Mouse (Mus musculus) forebrain, embryonic 11.5 days (tissue): ENCODE results near the gene Apoc2. TPM values are rescaled to one million over a fixed set of nuclear protein-coding genes. Genes with fewer than 3 reads are reported as not detected.

ENCODE experiments used
- ATAC-seq: fragments of 200-750 bp; cut with Nextera tagmentation; replicated peaks from 2 replicates; pipeline ENCODE4 v1.8.0; 2017; ENCODE audit warnings: moderate TSS enrichment; ENCODE audit not compliant: low FRiP score
- DNase-seq: peaks from one replicate; pipeline ENCODE4 v3.0.0-alpha.2; 2017; ENCODE audit warnings: low spot score
- H3K27ac ChIP-seq: fragments of 300-500 bp; sonication (generic); 2 replicates; pipeline ENCODE4 v1.5.1; 2014; ENCODE audit warnings: low read depth, low read length
- H3K27me3 ChIP-seq: fragments of 300-500 bp; sonication (generic); 2 replicates; pipeline ENCODE4 v1.6.1; 2014; ENCODE audit warnings: mild to moderate bottlenecking, low read length, mixed read lengths; ENCODE audit not compliant: control insufficient read depth, insufficient read depth
- H3K36me3 ChIP-seq: fragments of 300-500 bp; sonication (generic); 2 replicates; pipeline ENCODE4 v1.6.1; 2014; ENCODE audit warnings: mild to moderate bottlenecking, low read length, moderate library complexity, mixed read lengths; ENCODE audit not compliant: control insufficient read depth, insufficient read depth
- H3K4me1 ChIP-seq: fragments of 300-500 bp; sonication (generic); replicated peaks from 2 replicates; pipeline ENCODE4 v1.6.1; 2014; ENCODE audit warnings: low read length, mixed read lengths; ENCODE audit not compliant: control insufficient read depth, insufficient read depth
- H3K4me2 ChIP-seq: fragments of 300-500 bp; sonication (generic); 2 replicates; pipeline ENCODE4 v1.6.1; 2014; ENCODE audit warnings: low read depth, mild to moderate bottlenecking, low read length, moderate library complexity, mixed read lengths; ENCODE audit not compliant: severe bottlenecking
- H3K4me3 ChIP-seq: fragments of 300-500 bp; sonication (generic); 2 replicates; pipeline ENCODE4 v1.5.1; 2014; ENCODE audit warnings: low read depth, low read length
- H3K9ac ChIP-seq: fragments of 300-500 bp; sonication (generic); 2 replicates; pipeline ENCODE4 v1.6.1; 2014; ENCODE audit warnings: low read length
- H3K9me3 ChIP-seq: fragments of 300-500 bp; sonication (generic); 2 replicates; pipeline ENCODE4 v1.6.1; 2016; ENCODE audit warnings: low read length, mixed read lengths; ENCODE audit not compliant: control insufficient read depth
- WGBS: fragments of 180-500 bp; shearing (Covaris S2); extraction: QIAGEN DNeasy Blood & Tissue Kit; methylation state at CpG from one replicate; pipeline ENCODE4 v1.1.7; 2014; 5-methylcytosine and 5-hydroxymethylcytosine counted together
- polyA plus RNA-seq: library from polyadenylated mRNA; unstranded; fragments of >200 nt; fragmentation: Nextera tagmentation; extraction: Ambion mirVana; gene quantifications from 2 replicates; pipeline ENCODE4 v1.2.1, GENCODE M21; 2014

Gene Apoc2
- polyA plus RNA-seq, 1 experiment from 2014 or later: not detected

- Histone ChIP-seq H3K27ac (no peak overlapping the region), H3K36me3 (no peaks in the 10 kb centered on the region; the same call in 1 of the 2 replicates), H3K4me2 (no peak overlapping the region), H3K9me3 (no peaks in the 10 kb centered on the region; the same call in 1 of the 2 replicates), H3K4me1 (peaks cover 6% of the 10 kb centered on the region; the same call in 1 of the 2 replicates), H3K4me3 (no peak overlapping the region), H3K9ac (no peak overlapping the region), H3K27me3 (no peaks in the 10 kb centered on the region)
- ATAC-seq: no peak
- 93% methylated on average over 34 of the region's 34 CpGs for WGBS
- no peak for DNase-seq
These were observed 18.7 kb upstream of the Apoc2 start for GRCm38 (mm10) chr7:19696336-19696873.

DNA sequence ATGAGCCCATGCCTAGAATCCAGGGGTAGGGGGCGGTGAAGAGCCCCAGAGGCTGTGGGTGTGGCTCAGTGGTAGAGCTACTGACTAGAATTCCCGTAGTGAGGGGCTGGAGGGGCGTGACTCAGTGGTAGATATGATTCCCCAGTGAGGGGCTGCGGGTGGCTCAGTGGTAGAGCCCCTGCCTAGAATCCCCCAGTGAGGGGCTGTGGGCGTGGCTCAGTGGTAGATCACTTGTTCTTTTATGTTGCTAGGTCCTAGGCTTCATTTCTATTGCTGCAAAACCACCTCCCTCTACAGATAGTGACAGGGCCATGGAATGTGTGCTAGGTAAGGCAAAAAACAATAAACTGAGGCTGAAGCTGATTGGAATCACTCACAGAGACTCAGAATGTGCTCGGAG is 18.1 kb upstream of the Apoc2 start:
- Histone ChIP-seq H3K4me2 (no peak overlapping the region), H3K27ac (no peak overlapping the region), H3K27me3 (no peaks in the 10 kb centered on the region), H3K4me1 (peaks cover 5% of the 10 kb centered on the region; the same call in 1 of the 2 replicates), H3K9me3 (no peaks in the 10 kb centered on the region; the same call in 1 of the 2 replicates), H3K4me3 (no peak overlapping the region), H3K9ac (no peak overlapping the region), H3K36me3 (no peaks in the 10 kb centered on the region; the same call in 1 of the 2 replicates)
- WGBS: 91% methylated on average over 6 of the region's 6 CpGs
- ATAC-seq (no peak), DNase-seq (no peak)

DNA sequence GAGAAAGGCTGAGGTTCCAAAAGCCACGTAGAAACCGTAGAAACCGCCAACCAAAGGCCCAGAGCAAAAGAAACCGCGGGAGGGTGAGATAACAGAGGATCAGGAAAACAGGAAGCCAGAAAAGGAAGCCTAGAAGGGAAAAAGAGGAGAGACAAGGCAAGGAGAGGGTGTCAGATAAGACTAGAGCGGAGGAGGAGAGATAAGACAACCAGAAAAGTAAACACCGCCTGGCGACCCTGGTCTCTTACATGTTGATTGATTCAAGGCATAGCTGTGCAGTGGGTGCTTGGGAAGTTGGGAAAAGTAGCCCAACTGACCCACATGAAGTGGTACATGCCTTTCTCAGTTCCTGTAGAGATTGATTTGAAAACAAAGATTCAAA is 17.5 kb upstream of the Apoc2 start:
- H3K4me3 ChIP-seq: no peak overlapping the region
- H3K4me2 ChIP-seq: no peak overlapping the region
- H3K9ac ChIP-seq: no peak overlapping the region
- H3K27ac ChIP-seq: no peak overlapping the region
- H3K9me3 ChIP-seq: no peaks in the 10 kb centered on the region; the same call in 1 of the 2 replicates
- H3K4me1 ChIP-seq: peaks cover 5% of the 10 kb centered on the region; the same call in 1 of the 2 replicates
- DNase-seq: no peak
- WGBS: 60% methylated on average over 8 of the region's 8 CpGs
- H3K27me3 ChIP-seq: no peaks in the 10 kb centered on the region
- no peaks in the 10 kb centered on the region; the same call in 1 of the 2 replicates for H3K36me3 ChIP-seq
- no peak for ATAC-seq

DNA sequence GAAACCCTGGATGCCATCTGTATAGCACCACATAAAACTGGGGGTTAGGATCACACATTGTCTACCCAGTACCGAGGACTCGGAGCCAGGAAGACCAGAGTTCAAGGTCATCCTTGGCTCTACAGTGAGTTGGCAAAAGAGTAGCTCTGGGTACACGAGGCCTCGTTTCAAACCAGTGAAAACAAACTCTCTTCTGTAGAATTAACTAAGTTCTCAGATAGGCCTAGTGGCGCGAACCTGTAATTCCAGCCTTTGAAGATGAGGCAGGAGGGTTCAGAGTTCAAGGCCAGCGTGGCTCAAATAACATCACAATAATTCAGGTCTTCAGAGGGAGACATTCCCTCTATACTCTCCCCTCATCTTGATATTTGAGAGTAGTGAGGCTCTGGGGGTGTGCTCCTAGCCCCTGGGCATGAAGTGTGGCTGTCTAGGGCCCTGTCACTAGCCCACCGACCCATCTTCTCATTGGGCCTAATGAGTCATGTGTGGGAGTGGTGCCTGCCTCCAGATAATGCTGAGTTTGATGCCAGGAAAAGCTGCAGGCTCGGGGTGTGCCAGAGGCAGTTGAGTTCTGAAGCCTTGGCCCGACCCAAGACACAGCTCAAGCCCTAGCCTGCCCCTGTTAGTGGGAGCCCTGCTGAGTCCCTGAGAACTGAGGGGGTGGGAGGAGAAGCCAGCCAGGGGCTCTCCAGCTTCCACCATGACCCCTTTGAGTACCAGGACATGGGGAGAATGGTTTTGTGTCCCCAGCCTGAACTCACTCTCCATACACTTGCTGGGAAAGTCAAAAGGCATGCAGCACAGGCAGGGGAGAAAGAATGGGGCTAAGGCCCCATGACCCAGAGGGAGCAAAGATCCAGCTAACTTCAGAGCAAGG is 16.8 kb upstream of the Apoc2 start:
- Histone ChIP-seq H3K4me3 (no peak overlapping the region), H3K4me2 (no peak overlapping the region), H3K9ac (no peak overlapping the region), H3K27me3 (no peaks in the 10 kb centered on the region), H3K9me3 (no peaks in the 10 kb centered on the region; the same call in 1 of the 2 replicates), H3K36me3 (no peaks in the 10 kb centered on the region; the same call in 1 of the 2 replicates), H3K4me1 (peaks cover 5% of the 10 kb centered on the region; the same call in 1 of the 2 replicates), H3K27ac (no peak overlapping the region)
- ATAC-seq: no peak
- DNase-seq: no peak
- WGBS: 87% methylated on average over 10 of the region's 10 CpGs

DNA sequence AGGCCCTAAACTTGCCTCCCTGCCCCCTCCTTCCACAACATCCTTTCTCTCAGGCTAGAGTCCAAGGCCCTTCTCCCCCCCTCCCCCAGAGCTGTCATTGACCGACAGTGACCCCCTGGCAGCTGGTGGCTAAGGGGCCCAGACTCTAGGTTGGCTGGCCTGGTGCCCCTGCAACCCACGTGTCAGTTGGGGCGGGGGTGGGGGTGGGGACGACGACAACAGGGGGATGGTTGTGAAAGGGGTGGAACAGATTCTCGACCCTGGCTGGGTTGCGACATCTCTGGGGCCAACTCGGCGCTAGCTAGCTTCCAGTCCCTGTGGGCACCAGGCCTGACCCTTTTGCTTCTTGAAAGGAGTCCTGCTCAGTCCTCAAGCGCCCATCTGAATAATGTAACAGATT is 15.7 kb upstream of the Apoc2 start:
- ATAC-seq (no peak), DNase-seq (no peak)

DNA sequence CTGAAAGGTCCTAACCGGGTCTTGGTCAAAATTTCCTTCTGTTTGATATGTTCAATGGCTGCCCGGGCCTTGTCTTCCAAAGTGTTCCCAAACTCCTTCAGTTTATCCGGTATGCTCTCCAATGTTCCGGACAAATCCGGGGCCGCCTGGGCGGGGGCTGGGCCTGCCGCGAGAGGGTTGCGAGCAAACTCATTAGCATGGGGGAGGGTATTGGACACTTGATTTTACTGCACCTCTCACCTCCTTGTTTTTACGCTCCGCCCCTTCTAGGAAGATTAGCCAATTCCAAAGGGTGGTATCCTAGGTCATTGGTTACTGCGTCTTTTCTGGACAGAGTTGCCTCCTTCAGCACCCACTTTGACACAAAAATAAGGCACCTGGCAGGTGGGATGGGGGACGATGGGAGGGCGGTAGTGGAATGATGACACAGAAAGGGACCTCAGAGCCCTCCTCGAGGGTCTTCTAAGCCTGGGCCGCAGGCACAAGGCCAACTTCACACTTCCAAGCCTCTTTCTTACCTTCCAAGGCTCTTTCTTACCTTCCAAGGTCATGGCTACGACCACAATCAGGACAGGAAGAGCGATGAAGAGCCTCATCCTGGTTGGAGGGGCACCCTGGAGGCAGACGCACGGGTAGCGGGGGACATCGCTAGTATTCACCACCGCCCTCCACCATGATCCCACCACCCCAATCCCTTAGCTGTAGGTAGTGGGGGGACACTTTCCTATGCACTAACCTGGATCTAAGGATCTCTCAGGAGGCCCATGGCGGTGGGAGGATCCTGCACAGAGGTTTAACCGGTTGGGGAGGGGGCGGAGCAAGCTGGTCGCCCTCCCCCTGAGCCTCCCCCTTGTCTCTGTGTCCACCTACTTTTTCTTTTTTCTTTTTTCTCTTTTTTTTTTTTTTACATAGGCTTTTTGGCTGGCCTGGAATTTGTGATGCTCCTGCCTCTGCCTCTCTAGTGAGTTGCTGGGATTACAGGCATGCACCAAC is 14.4 kb upstream of the Apoc2 start, which contains the start of gene Apoc1:
TSS of gene Apoc1 (minus strand) at position 788 of the 993 bp plus-strand sequence.
- Histone ChIP-seq H3K9ac (no peak within 1 kb of the TSS), H3K4me3 (no peak within 1 kb of the TSS)
- DNase-seq: no peak

More for the DNA sequence above, 15.7 kb upstream of the Apoc2 start:
- Histone ChIP-seq H3K27me3 (no peaks in the 10 kb centered on the region), H3K9ac (no peak overlapping the region), H3K9me3 (no peaks in the 10 kb centered on the region; the same call in 1 of the 2 replicates), H3K36me3 (no peaks in the 10 kb centered on the region; the same call in 1 of the 2 replicates), H3K4me2 (no peak overlapping the region), H3K4me1 (0 out of 2 replicates have a peak, but pooled peaks cover 4% of the 10 kb centered on the region), H3K4me3 (no peak overlapping the region), H3K27ac (no peak overlapping the region)
- WGBS: 39% methylated on average over 10 of the region's 10 CpGs

DNA sequence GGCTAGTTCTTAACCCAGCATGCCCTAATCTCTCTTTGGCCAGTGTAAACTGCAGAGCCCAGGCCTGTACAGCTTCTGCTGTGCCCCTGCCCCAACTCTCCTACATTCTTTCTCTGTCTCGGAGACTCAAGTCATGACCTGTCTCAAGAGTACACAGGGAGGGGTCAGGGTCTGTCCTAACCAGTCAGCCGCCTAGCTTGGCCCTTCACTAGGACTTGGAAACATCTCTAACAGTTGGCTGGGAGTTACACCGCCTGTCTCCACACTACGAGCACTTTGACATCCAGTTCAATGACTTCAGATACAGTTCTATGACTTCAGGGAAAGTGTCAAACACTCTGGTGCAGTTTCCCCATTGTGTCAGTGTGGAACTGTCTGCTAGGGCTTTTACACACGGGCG is 13.7 kb upstream of the Apoc2 start:
- Histone ChIP-seq H3K4me3 (no peak overlapping the region), H3K27ac (no peak overlapping the region), H3K4me2 (no peak overlapping the region), H3K36me3 (no peaks in the 10 kb centered on the region; the same call in 1 of the 2 replicates), H3K9ac (no peak overlapping the region), H3K4me1 (no peaks in the 10 kb centered on the region), H3K9me3 (no peaks in the 10 kb centered on the region), H3K27me3 (no peaks in the 10 kb centered on the region)
- 84% methylated on average over 6 of the region's 6 CpGs for WGBS
- ATAC-seq: no peak
- no peak for DNase-seq

More for the DNA sequence above, 14.4 kb upstream of the Apoc2 start, which contains the start of gene Apoc1:
- Histone ChIP-seq H3K27me3 (no peaks in the 10 kb centered on the region), H3K27ac (no peak within 1 kb of the TSS), H3K4me2 (no peak within 1 kb of the TSS), H3K36me3 (no peaks in the 10 kb centered on the region; the same call in 1 of the 2 replicates), H3K4me1 (no peaks in the 10 kb centered on the region), H3K9me3 (no peaks in the 10 kb centered on the region; the same call in 1 of the 2 replicates)
- no peak for ATAC-seq
- 44% methylated on average over 28 of the region's 28 CpGs for WGBS

GRCm38 (mm10) chr7:19690845-19691244 is 13.1 kb upstream of the Apoc2 start:
- Histone ChIP-seq H3K9me3 (no peaks in the 10 kb centered on the region), H3K4me2 (no peak overlapping the region), H3K36me3 (no peaks in the 10 kb centered on the region), H3K9ac (no peak overlapping the region), H3K27ac (no peak overlapping the region), H3K4me3 (no peak overlapping the region), H3K4me1 (no peaks in the 10 kb centered on the region), H3K27me3 (no peaks in the 10 kb centered on the region)
- WGBS: 89% methylated on average over 4 of the region's 4 CpGs
- no peak for ATAC-seq
- no peak for DNase-seq
